Mouse (Mus musculus): ENCODE data around the gene Dcdc2c. TPM values are rescaled to one million over a fixed set of nuclear protein-coding genes. Genes with fewer than 3 reads are reported as not detected.

Gene Dcdc2c
- under 1 TPM; 0.43 to 0.45 TPM for total RNA-seq (2021)
- long read RNA-seq: 0 reads

DNA sequence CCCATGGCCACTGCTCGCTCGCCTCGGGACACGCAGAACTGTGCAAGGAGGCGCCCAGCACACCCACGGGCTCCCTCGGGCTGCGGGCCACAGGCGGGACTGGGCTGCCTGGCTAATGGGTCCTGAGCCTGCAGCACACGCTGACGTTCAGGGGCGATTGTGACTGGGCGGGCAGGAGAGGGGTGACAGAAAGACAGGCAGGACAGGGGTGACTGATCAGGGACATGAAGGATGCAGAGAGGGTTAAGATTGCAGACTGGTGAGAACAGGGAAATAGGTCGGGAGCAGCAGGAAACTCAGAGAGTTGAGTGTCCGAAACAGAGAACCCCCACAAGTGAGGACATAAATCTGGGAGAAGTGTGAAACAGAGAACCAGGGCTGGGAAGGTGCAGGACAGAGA is at the start of gene Dcdc2c:
Dcdc2c (minus strand) TSS at position 101 of the 400 bp plus-strand sequence.
- no peak for DNase-seq (ENCODE audit: low spot score in 2 of 2)

DNA sequence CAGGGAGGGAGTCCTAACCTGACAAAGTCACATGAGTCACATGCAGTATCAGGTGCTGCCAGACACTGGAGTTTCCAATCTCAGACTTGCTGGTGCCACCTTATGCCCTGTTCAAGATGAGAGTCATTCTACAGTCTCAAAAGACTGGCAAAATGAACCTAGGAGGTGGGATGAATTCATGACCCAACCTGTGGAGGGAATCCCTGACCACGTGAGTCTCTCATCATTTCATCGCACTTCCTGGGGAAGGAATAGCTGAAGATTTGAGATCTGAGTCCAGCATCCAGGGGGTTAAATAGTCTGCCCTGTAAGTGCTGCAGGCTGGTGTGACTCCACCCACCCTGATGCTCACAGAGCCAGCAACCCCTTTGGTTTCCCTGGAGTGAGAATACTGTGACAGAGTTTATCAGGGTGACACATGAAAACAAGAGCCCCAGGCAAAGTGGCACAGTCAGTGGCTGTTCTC is 46.4 kb upstream of the Dcdc2c start:
- no peak for DNase-seq (ENCODE audit: low spot score in 2 of 2)

DNA sequence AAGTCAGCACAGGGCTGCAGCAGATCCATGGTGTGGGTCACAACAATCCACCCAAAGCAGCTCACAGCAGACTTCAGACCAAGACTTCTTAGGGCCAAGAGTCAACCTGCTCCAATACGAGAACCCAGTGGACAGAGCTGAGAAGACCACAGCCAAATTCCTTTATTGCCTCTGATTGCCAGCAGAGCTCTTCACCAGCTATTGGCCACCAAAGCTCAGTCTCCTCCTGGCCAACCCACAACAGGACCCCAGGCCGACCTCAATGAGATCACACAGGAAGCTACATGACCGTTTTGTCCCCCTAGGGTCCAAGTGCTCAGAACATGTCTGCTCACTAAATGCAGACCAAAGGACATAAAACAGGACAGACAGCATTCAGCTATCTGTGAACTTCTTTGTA is 45.9 kb upstream of the Dcdc2c start:
- no peak for DNase-seq (ENCODE audit: low spot score in 2 of 2)

GRCm38 (mm10) chr12:28597699-28598098 is 45.5 kb upstream of the Dcdc2c start:
- no peak for DNase-seq (ENCODE audit: low spot score in 2 of 2)

DNA sequence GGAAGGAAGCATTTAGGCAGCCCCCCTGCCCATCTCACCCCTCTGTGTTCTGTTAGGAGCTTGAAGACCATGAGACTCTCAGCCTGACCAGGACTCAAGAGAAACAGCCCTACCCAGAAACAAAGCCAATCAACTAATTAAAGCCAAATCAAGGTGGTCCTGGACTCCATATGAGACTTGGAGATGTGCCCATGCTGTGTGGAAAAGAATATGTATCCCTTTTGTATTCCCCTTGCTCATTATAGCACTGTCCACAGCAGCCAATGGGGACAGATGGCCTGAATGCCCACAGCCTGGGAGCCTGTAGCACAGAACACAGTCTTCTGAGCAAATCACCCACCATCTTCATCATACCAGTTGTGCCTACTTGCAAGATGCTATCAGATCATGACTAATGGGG is 44.7 kb upstream of the Dcdc2c start:
- no peak for DNase-seq (ENCODE audit: low spot score in 2 of 2)

DNA sequence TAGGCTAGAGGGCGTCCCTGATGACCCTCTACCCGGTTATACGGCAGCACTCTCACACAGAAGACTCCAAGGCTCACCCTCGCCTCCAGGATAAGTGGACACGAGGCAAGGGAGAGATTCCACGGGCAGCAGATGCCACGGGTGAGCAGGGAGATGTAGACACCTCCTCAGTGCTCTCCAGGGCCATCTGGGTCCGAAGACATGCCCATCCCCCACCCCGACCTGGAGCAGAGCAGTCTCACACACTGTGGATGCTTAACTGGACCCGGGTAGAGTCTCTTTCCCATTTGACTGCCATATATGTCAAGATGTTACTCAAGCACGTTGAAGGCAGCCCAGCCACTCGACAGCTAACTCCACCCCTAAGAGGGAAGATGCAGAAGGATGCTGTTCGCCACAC is 38.2 kb upstream of the Dcdc2c start:
- DNase-seq (ENCODE audit: low spot score in 2 of 2): no peak

GRCm38 (mm10) chr12:28589090-28589868 is 37.1 kb upstream of the Dcdc2c start:
- peak; percentile 87 to 95 for DNase-seq (ENCODE audit: low spot score in 2 of 2)

- DNase-seq (ENCODE audit: low spot score in 2 of 2): peak; percentile 81 to 89
Measured at GRCm38 (mm10) chr12:28587949-28588348, 35.8 kb upstream of the Dcdc2c start.

- no peak for DNase-seq (ENCODE audit: low spot score in 2 of 2)
Measured at GRCm38 (mm10) chr12:28584036-28584435, 31.8 kb upstream of the Dcdc2c start.

DNA sequence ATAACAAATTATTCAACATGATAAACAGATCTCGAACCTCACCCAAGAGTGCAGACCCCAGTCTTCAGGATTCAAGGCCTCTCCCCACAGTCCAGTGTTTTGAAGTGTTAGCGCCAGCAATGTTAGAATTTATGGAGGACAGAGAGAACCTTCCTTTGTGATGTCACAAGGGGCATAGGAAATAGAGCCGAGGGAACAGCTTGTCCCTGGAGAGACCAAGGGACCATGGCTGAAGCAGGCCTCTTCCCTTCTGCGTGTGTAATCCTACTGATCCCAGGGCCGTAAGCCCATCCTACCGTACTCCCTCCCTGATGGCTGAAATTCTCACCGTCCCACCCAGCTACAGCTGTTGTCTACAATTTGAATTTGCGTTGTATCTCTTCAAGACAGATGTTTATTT is 30.2 kb upstream of the Dcdc2c start, which contains the start of gene Allc:
Allc (minus strand) TSS at position 101 of the 400 bp plus-strand sequence.
- DNase-seq (ENCODE audit: low spot score in 2 of 2): no peak

DNA sequence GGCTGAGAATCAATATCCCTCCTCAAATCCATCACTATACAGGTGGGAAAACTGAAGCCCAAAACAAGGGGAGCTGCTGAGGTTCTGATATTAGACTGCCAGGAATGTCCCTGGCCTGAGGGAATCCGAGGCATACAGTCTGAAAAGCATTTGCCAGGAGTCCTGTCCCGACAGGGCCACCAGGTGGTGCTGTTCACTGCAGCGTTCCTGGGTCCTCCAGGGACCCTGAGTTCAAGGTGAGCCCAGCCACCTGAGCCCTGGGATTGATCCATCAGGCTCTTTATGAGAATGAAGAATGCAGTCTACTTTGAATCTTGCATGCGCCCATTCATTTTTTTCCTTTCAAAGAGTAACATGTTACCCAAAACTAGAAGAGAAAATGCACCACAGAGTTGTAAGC is 26.9 kb upstream of the Dcdc2c start:
- no peak for DNase-seq (ENCODE audit: low spot score in 2 of 2)

GRCm38 (mm10) chr12:28578147-28578546 is 25.9 kb upstream of the Dcdc2c start:
- no peak for DNase-seq (ENCODE audit: low spot score in 2 of 2)

DNA sequence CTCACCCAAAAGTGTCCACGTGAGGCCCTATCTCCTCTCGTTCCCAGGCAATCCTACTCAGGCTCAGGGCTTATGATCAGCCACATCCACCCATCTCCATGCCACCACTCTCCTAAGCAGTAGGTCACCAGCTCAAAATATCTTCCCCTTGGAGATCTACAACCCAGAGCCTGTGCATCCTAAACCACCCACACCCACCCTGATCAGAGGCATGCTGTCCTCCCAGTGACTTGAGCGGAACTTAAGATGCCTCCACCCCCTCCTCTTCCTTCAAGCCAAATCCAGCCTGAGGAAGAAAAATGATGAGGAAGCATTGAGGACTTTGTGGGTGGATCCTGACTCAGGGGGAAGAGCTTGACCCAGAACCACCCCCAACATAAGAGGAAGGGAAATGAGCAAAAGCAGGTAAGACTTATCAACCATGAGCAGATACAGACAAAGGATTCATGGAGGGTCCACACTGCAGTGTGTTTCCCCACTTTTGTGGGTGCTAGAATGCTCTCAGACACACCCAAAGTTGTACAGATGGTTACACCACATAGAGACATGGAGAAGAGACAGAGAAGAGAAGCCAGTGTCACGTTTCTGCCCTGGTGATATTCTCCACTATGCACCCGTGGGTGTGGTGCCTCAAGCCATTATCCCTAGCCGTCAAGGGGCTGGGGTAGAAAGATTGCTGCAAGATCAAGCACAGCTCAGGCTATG is 23.3 kb upstream of the Dcdc2c start:
- DNase-seq (ENCODE audit: low spot score in 2 of 2): no peak

DNA sequence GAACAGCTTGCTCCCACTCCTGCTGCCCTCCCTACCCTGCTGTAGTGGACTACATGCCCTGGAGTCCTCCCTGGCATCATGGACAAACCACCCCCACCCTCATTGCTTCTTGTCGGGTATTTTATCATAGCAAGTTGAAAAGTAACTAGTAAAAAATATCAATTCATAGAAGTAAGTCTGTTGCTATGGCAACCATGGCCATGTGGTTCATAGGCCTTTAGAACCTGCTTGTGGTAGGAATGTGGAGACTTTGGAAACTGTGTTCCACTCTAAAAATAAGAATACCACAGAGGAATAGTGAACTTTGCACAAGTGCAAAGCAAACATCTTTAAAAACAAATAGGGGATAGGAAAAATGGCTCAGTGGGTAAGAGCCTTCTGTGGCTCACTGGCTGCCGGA is 20.0 kb upstream of the Dcdc2c start:
- DNase-seq (ENCODE audit: low spot score in 2 of 2): no peak

GRCm38 (mm10) chr12:28551775-28552174 is 424 bp downstream of the Dcdc2c start:
- DNase-seq (ENCODE audit: low spot score in 2 of 2): no peak

DNA sequence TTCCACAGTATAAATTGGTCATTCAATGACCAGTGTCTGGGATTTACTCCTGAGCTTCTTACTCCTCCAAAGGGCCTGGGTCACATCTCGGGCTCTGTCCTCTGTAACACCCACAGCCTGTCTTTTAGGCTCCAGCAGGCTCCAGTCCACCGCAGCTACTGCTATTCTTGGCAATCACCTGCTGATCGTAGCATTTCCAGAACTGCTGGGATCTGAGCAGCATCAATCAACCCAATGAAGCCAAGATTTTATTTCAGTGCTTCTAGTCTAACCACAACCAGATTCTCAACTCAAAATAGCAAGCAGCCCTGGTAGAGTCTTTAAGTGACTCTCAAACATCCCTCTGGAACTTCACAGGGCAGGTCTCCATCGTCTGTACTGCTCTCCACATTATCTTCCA is 3.3 kb downstream of the Dcdc2c start:
- no peak for DNase-seq (ENCODE audit: low spot score in 2 of 2)

- DNase-seq (ENCODE audit: low spot score in 2 of 2): no peak
Measured at GRCm38 (mm10) chr12:28514264-28514775, 37.9 kb downstream of the Dcdc2c start.

- no peak for DNase-seq (ENCODE audit: low spot score in 2 of 2)
Measured at GRCm38 (mm10) chr12:28509699-28510280, 42.4 kb downstream of the Dcdc2c start.

- no peak for DNase-seq (ENCODE audit: low spot score in 2 of 2)
Measured at GRCm38 (mm10) chr12:28494289-28494688, 57.9 kb downstream of the Dcdc2c start.

GRCm38 (mm10) chr12:28482483-28483160 is 69.6 kb downstream of the Dcdc2c start:
- DNase-seq (ENCODE audit: low spot score in 2 of 2): no peak

GRCm38 (mm10) chr12:28460951-28461431 is 91.2 kb downstream of the Dcdc2c start:
- peak; percentile 5 to 25 for DNase-seq (ENCODE audit: low spot score in 2 of 2)

All from layer of hippocampus, adult 18-20 months (tissue).